Mouse (Mus musculus): Measurements from ENCODE around the gene Catsperg2.
"Not testable (repeated sequence)": the region's sequence is repeated elsewhere in the genome, so short reads cannot be mapped to it uniquely, and the experiment has no call there.

Catsperg2 gene

GRCm38 (mm10) chr7:29726860-29727259, at the start of gene Catsperg2:
TSS of gene Catsperg2 (minus strand) at chr7:29727032.
- DNase-seq = not testable (repeated sequence)

- DNase-seq = no peak
These were observed 49.7 kb upstream of the Catsperg2 start for GRCm38 (mm10) chr7:29776568-29776967.

GRCm38 (mm10) chr7:29774371-29774770, 47.5 kb upstream of the Catsperg2 start:
- no peak for DNase-seq

- DNase-seq = no peak
These were observed 46.7 kb upstream of the Catsperg2 start for GRCm38 (mm10) chr7:29773503-29773902.

- no peak for DNase-seq
These were observed 42.1 kb upstream of the Catsperg2 start for GRCm38 (mm10) chr7:29768980-29769379.

GRCm38 (mm10) chr7:29768090-29768900, 41.5 kb upstream of the Catsperg2 start, which contains the start of gene Zfp84:
TSS of gene Zfp84 (plus strand) at chr7:29768552.
- peak; percentile 82 for DNase-seq

- peak; percentile 77 for DNase-seq
These were observed 40.3 kb upstream of the Catsperg2 start for GRCm38 (mm10) chr7:29767058-29767686.

- no peak for DNase-seq
These were observed 37.9 kb upstream of the Catsperg2 start for GRCm38 (mm10) chr7:29764702-29765101.

- DNase-seq = no peak
These were observed 33.6 kb upstream of the Catsperg2 start for GRCm38 (mm10) chr7:29760476-29760875.

GRCm38 (mm10) chr7:29742258-29742657, 15.4 kb upstream of the Catsperg2 start:
- DNase-seq = no peak

GRCm38 (mm10) chr7:29728055-29728454, 1.2 kb upstream of the Catsperg2 start:
- no peak for DNase-seq

- not testable (repeated sequence) for DNase-seq
These were observed 1.2 kb downstream of the Catsperg2 start for GRCm38 (mm10) chr7:29725461-29726142.

GRCm38 (mm10) chr7:29708891-29709290, 17.9 kb downstream of the Catsperg2 start:
- not testable (repeated sequence) for DNase-seq

GRCm38 (mm10) chr7:29695231-29695630, 31.6 kb downstream of the Catsperg2 start:
- not testable (repeated sequence) for DNase-seq

GRCm38 (mm10) chr7:29681868-29682267, 45.0 kb downstream of the Catsperg2 start:
- DNase-seq = no peak

All from lung, postnatal 14 days (tissue).